Mouse (Mus musculus) kidney, adult 2 months (tissue): ENCODE measurements at regions not wholly inside any gene's neighbourhood (a gene's known extent, or its start where the extent isn't known, plus 50 kb on each side); places are given as distances from the start of the nearest gene placed in this dataset.

ENCODE experiments used
- CTCF ChIP-seq: fragments of 200-500 bp; conservative IDR thresholded peaks from 2 replicates; pipeline ENCODE4 v1.5.1; 2011; ENCODE audit warnings: low read depth, mild to moderate bottlenecking, control low read depth, low read length, moderate library complexity, mixed read lengths; ENCODE audit not compliant: insufficient read depth, insufficient read length
- POLR2A ChIP-seq: fragments of 200-500 bp; IDR thresholded peaks from one replicate; pipeline ENCODE4 v1.6.1; 2011; ENCODE audit warnings: low read depth, low read length, control low read depth

DNA sequence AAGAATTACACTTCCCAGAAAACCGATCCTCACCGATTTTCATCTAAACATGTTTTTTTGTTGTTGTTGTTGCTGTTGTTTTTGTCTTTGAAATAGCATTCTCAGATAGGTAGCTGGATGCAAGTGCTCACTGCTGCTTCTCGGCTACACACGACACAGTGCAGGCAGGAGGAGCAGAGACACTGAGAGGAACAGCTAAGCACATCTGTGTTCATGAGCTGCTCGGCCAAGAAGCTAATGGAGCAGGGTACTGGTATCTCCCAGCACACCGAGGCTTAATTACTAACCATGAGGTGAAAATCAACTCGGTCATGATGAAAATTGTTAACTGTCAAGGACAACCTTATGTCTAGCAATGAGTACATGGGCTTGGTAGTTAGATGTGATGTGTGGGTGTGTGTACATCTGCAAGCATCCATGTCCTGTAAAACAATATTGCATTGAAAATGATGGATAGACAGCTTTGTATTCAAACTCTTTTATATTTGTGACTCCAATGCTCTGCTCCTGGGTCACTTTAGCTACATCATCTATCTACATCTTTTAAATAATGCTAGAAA, 316.0 kb upstream of the Pitx2 start:
- TF ChIP-seq POLR2A (no peak), CTCF (no peak)
